Mouse (Mus musculus) erythroblast, embryonic 14.5 days (primary cell): ENCODE data around the gene Rrh.

ENCODE experiments used
- GATA1 ChIP-seq: IDR thresholded peaks from 2 replicates; pipeline ENCODE4 v1.6.1; 2012; ENCODE audit warnings: low read length, inconsistent platforms, mixed read lengths
- TAL1 ChIP-seq: IDR thresholded peaks from 3 replicates; pipeline ENCODE4 v1.6.1; 2012; ENCODE audit warnings: low read length, inconsistent platforms, mixed read lengths

GRCm38 (mm10) chr3:129835388-129835934 lies 13.1 kb upstream of the Rrh start, which contains the start of gene Cfi:
- TF ChIP-seq GATA1: no peak
- no peak for TF ChIP-seq TAL1
